ENCODE assay signal across 8 mouse cellular contexts in genomic region chr10:84916810-84917730, GRCm38 (mm10). TPM values are rescaled to one million over a fixed set of nuclear protein-coding genes. Genes with fewer than 3 reads are reported as not detected.
DNase-seq lines count a peak whose midpoint lies in the region; ATAC-seq and TF ChIP-seq lines count a peak whose summit lies in the region.

Gene Ric8b, plus strand, starts transcription at chr10:84917616.

- peak within 1 kb of the TSS; percentile 94 for H3K27ac ChIP-seq in bone marrow macrophage, adult 2 months (ENCODE audit: insufficient read depth, low read depth, low read length)
- H3K27ac ChIP-seq in embryonic fibroblast, embryonic 13.5 days (ENCODE audit: insufficient read depth, low read length): peak within 1 kb of the TSS; percentile 98
- peak within 1 kb of the TSS; percentile 87 for H3K27ac ChIP-seq in kidney, embryonic 14.5 days (ENCODE audit: low read depth, low read length)
- peak within 1 kb of the TSS; percentile 98 for H3K27ac ChIP-seq in limb, embryonic 15.5 days

- H3K9ac ChIP-seq in kidney, embryonic 14.5 days (ENCODE audit: low read depth, low read length): peak within 1 kb of the TSS; percentile 89
- peak within 1 kb of the TSS; percentile 71 for H3K9ac ChIP-seq in limb, embryonic 15.5 days

- peaks cover 11% of the 10 kb centered on the region for H3K4me1 ChIP-seq in bone marrow macrophage, adult 2 months (ENCODE audit: control insufficient read depth, insufficient read depth, low read length)
- no peaks in the 10 kb centered on the region for H3K4me1 ChIP-seq in embryonic fibroblast, embryonic 13.5 days (ENCODE audit: control insufficient read depth, insufficient read depth, low read length)
- H3K4me1 ChIP-seq in kidney, embryonic 14.5 days (ENCODE audit: control insufficient read depth, insufficient read depth, low read length): peaks cover 9% of the 10 kb centered on the region
- H3K4me1 ChIP-seq in limb, embryonic 15.5 days: peaks cover 23% of the 10 kb centered on the region

- no peak for TF ChIP-seq CTCF in bone marrow macrophage, adult 2 months (IDR thresholded peaks at IDR 0.05; ENCODE audit: low read depth, low read length)
- no peak for TF ChIP-seq CTCF in embryonic fibroblast, embryonic 13.5 days (IDR thresholded peaks at IDR 0.05; ENCODE audit: borderline replicate concordance, insufficient read depth, low read length)

- under 1% methylated on average over 42 of the region's 51 CpGs for WGBS in kidney, embryonic 14.5 days
- under 1% methylated on average over 46 of the region's 51 CpGs for WGBS in limb, embryonic 15.5 days

- no peaks in the 10 kb centered on the region for H3K27me3 ChIP-seq in kidney, embryonic 14.5 days (ENCODE audit: control insufficient read depth, insufficient read depth, low read length)
- no peaks in the 10 kb centered on the region for H3K27me3 ChIP-seq in limb, embryonic 15.5 days

- TF ChIP-seq POLR2A in bone marrow macrophage, adult 2 months (IDR thresholded peaks at IDR 0.05; ENCODE audit: borderline replicate concordance, low read depth, low read length): peak; percentile 13; the same call in 1 of the 2 replicates
- peak; percentile 77; the same call in 1 of the 2 replicates for TF ChIP-seq POLR2A in embryonic fibroblast, embryonic 13.5 days (IDR thresholded peaks at IDR 0.05; ENCODE audit: low read depth, low read length)

- peak; percentile 97 for DNase-seq in A20 (ENCODE audit: low read depth, low spot score)
- DNase-seq in heart, adult 9 months (ENCODE audit: low spot score in 2 of 2): peak; percentile 97 to 98
- peak; percentile 87 to 92 for DNase-seq in monocyte, adult 2 months (ENCODE audit: low read depth in 1 of 2, low spot score in 2 of 2)
- peak; percentile 91 to 93 for DNase-seq in spleen, postnatal 36 days (ENCODE audit: low spot score in 2 of 2)

- H3K4me2 ChIP-seq in kidney, embryonic 14.5 days (replicated peaks; ENCODE audit: low read depth, low read length): peak within 1 kb of the TSS; percentile 74
- H3K4me2 ChIP-seq in limb, embryonic 15.5 days: peak within 1 kb of the TSS; percentile 75

- H3K36me3 ChIP-seq in kidney, embryonic 14.5 days (ENCODE audit: control insufficient read depth, insufficient read depth, low read length): no peaks in the 10 kb centered on the region
- no peaks in the 10 kb centered on the region for H3K36me3 ChIP-seq in limb, embryonic 15.5 days

- H3K4me3 ChIP-seq in bone marrow macrophage, adult 2 months (ENCODE audit: insufficient read depth, low read length): peak within 1 kb of the TSS; percentile 89
- H3K4me3 ChIP-seq in embryonic fibroblast, embryonic 13.5 days (ENCODE audit: insufficient read depth, low read length): peak within 1 kb of the TSS; percentile 94
- H3K4me3 ChIP-seq in kidney, embryonic 14.5 days (ENCODE audit: low read length): peak within 1 kb of the TSS; percentile 89
- H3K4me3 ChIP-seq in limb, embryonic 15.5 days: peak within 1 kb of the TSS; percentile 88

- peak; percentile 98 for ATAC-seq in kidney, embryonic 14.5 days (ENCODE audit: low FRiP score, low TSS enrichment)
- ATAC-seq in limb, embryonic 15.5 days (ENCODE audit: insufficient number of reproducible peaks, low FRiP score, low TSS enrichment, low read depth): peak; percentile 98

- H3K9me3 ChIP-seq in kidney, embryonic 14.5 days (ENCODE audit: control insufficient read depth, low read length): no peaks in the 10 kb centered on the region
- H3K9me3 ChIP-seq in limb, embryonic 15.5 days: no peaks in the 10 kb centered on the region

RNA-seq across cellular contexts. Expression of gene Ric8b, which starts in this region (rescaled TPM):
- polyA plus RNA-seq in bone marrow macrophage, adult 2 months (2012; ENCODE audit: insufficient read depth, insufficient read length, missing spikeins): 11.7 and 14.0 TPM in 2 replicates
- polyA plus RNA-seq in embryonic fibroblast, embryonic 13.5 days (2011; ENCODE audit: insufficient read length, low read depth, missing spikeins): 19.7 and 22.0 TPM in 2 replicates
- 15.5 and 19.3 TPM in 2 replicates for polyA plus RNA-seq in kidney, embryonic 14.5 days (2014; fragmentation: Nextera tagmentation; extraction: Ambion mirVana)
- 20.0 TPM in 2 replicates for polyA plus RNA-seq in limb, embryonic 15.5 days (2015; fragmentation: Nextera tagmentation; extraction: Ambion mirVana)

Comparison
In these comparisons a context has a peak if more than half of its experiments do, and no peak if none do; other contexts are left out.
1. Peak in every context shown above with its lines: DNase-seq, ATAC-seq, H3K4me3 ChIP-seq and H3K27ac ChIP-seq.